Mouse (Mus musculus): ENCODE data around the gene Ncaph2.

The Ncaph2 gene

GRCm38 (mm10) chr15:89378831-89379401 is 23.4 kb downstream of the Ncaph2 start, which contains the start of gene Odf3b:
Odf3b (minus strand) TSS chr15:89379282.
- peak; percentile 39 for DNase-seq (ENCODE audit: low read depth, low spot score)

GRCm38 (mm10) chr15:89379429-89379828 is 23.9 kb downstream of the Ncaph2 start:
- no peak for DNase-seq (ENCODE audit: low read depth, low spot score)

- DNase-seq (ENCODE audit: low read depth, low spot score) = no peak
Measured at GRCm38 (mm10) chr15:89384617-89385016, 29.1 kb downstream of the Ncaph2 start, which contains the start of gene Klhdc7b. Klhdc7b (plus strand) TSS chr15:89384917.

- DNase-seq (ENCODE audit: low read depth, low spot score) = peak; percentile 50
Measured at GRCm38 (mm10) chr15:89387127-89387526, 31.6 kb downstream of the Ncaph2 start.

- DNase-seq (ENCODE audit: low read depth, low spot score) = no peak
Measured at GRCm38 (mm10) chr15:89390081-89390480, 34.6 kb downstream of the Ncaph2 start.

GRCm38 (mm10) chr15:89396883-89397282 is 41.4 kb downstream of the Ncaph2 start:
- DNase-seq (ENCODE audit: low read depth, low spot score) = no peak

- DNase-seq (ENCODE audit: low read depth, low spot score) = no peak
Measured at GRCm38 (mm10) chr15:89398146-89398545, 42.6 kb downstream of the Ncaph2 start.

- no peak for DNase-seq (ENCODE audit: low read depth, low spot score)
Measured at GRCm38 (mm10) chr15:89399716-89400115, 44.2 kb downstream of the Ncaph2 start.

- no peak for DNase-seq (ENCODE audit: low read depth, low spot score)
Measured at GRCm38 (mm10) chr15:89402471-89402870, 47.0 kb downstream of the Ncaph2 start.

GRCm38 (mm10) chr15:89404831-89405623 is 49.5 kb downstream of the Ncaph2 start:
- DNase-seq (ENCODE audit: low read depth, low spot score) = no peak

- no peak for DNase-seq (ENCODE audit: low read depth, low spot score)
Measured at GRCm38 (mm10) chr15:89406691-89407090, 51.2 kb downstream of the Ncaph2 start.

- no peak for DNase-seq (ENCODE audit: low read depth, low spot score)
Measured at GRCm38 (mm10) chr15:89410118-89410517, 54.6 kb downstream of the Ncaph2 start, which contains the start of gene Syce3. Syce3 (minus strand) TSS chr15:89410503.

GRCm38 (mm10) chr15:89415282-89415681 is 59.8 kb downstream of the Ncaph2 start:
- no peak for DNase-seq (ENCODE audit: low read depth, low spot score)

GRCm38 (mm10) chr15:89421938-89422337 is 66.4 kb downstream of the Ncaph2 start:
- DNase-seq (ENCODE audit: low read depth, low spot score) = no peak

All from CD4-positive, CD25-positive, alpha-beta regulatory T cell, adult 2 months (primary cell).